Mouse (Mus musculus): Measurements from ENCODE around the gene Gm9999. TPM values are rescaled to one million over a fixed set of nuclear protein-coding genes. Genes with fewer than 3 reads are reported as not detected.
A peak's percentile ranks its signal among the peaks of the same experiment; 100 is the strongest.

The Gm9999 gene
- not detected in 2 replicates for polyA plus RNA-seq (2015; fragmentation: Nextera tagmentation; extraction: Ambion mirVana)

DNA sequence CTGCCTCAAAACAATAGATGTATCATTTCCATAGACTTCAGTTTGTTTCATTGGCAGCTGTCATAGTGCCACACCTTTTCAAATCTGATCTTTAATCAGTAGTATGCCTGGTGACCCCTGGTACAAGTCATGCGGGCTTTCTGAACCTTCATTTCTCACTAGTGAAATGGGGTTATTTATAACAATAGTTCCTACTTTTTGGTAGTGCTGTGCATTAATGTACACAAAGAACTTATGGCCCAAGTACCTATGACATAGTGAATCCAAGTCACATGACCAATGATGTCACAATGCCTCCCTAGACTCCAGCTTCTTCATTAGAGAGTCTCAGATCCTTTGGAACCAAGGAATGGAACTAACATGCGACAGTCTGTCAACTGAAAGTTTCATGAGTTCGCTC is at the start of gene Gm9999:
Gene Gm9999, plus strand, starts transcription at position 301 of the 400 bp plus-strand sequence.
- WGBS: 90% methylated on average over 3 of the region's 3 CpGs
- peaks cover 3% of the 10 kb centered on the region; the same call in 1 of the 2 replicates for H3K4me1 ChIP-seq
- no peak within 1 kb of the TSS for H3K4me2 ChIP-seq
- no peaks in the 10 kb centered on the region for H3K9me3 ChIP-seq (replicated peaks)
- no peaks in the 10 kb centered on the region for H3K27me3 ChIP-seq (replicated peaks)
- H3K36me3 ChIP-seq: no peaks in the 10 kb centered on the region
- H3K9ac ChIP-seq (replicated peaks): no peak within 1 kb of the TSS
- no peak within 1 kb of the TSS for H3K27ac ChIP-seq (replicated peaks)
- no peak within 1 kb of the TSS for H3K4me3 ChIP-seq (replicated peaks)
- no peak for ATAC-seq (ENCODE audit: low FRiP score)

DNA sequence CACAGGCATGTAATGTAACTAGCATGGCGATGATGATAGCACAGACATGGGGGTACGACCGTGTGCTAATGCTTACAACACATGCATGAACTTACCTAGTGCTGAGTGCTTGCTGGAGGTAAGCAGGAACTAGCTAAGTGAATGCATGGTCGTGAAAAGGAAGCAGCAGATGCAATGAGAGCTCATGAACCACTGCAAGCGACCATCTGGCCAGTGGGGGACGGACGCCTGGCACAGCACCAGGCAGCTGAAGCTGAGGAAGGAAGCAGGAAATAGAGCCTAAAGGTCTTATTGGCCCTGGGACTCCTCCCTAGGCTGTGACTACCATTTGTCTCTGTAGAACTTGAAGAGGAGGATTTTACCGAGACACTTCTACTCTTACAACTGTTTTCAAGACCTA is 48.6 kb upstream of the Gm9999 start:
- Histone ChIP-seq H3K9ac (replicated peaks) (no peak overlapping the region), H3K4me1 (no peaks in the 10 kb centered on the region), H3K4me2 (no peak overlapping the region), H3K27ac (replicated peaks) (no peak overlapping the region), H3K4me3 (replicated peaks) (no peak overlapping the region), H3K27me3 (replicated peaks) (no peaks in the 10 kb centered on the region), H3K36me3 (peaks cover 43% of the 10 kb centered on the region), H3K9me3 (replicated peaks) (no peaks in the 10 kb centered on the region)
- WGBS: 80% methylated on average over 8 of the region's 8 CpGs
- no peak for ATAC-seq (ENCODE audit: low FRiP score)

DNA sequence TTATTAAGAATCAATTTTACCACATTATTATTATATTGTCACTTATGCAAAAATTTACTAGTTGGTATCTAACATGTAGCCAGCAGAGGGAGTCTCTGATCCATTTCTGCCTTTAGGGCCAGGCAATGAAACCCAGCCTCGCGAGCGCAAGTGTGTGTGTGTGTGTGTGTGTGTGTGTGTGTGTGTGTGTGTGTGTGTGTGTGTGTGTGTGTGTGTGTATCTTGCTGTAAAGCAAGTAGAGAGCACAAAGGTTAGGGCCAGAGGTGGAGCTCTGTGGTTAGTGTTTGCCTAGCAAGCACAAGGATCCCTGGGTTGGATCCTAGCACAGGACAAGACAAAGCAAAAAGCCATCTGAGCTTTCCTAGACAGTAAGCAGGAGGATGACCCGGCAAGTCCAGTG is 47.5 kb upstream of the Gm9999 start:
- no peaks in the 10 kb centered on the region for H3K9me3 ChIP-seq (replicated peaks)
- H3K36me3 ChIP-seq: peaks cover 40% of the 10 kb centered on the region
- 55% methylated on average over 4 of the region's 4 CpGs for WGBS
- no peaks in the 10 kb centered on the region for H3K27me3 ChIP-seq (replicated peaks)
- no peaks in the 10 kb centered on the region for H3K4me1 ChIP-seq
- H3K4me3 ChIP-seq (replicated peaks): no peak overlapping the region
- no peak for ATAC-seq (ENCODE audit: low FRiP score)
- H3K9ac ChIP-seq (replicated peaks): no peak overlapping the region
- H3K4me2 ChIP-seq: no peak overlapping the region
- no peak overlapping the region for H3K27ac ChIP-seq (replicated peaks)

DNA sequence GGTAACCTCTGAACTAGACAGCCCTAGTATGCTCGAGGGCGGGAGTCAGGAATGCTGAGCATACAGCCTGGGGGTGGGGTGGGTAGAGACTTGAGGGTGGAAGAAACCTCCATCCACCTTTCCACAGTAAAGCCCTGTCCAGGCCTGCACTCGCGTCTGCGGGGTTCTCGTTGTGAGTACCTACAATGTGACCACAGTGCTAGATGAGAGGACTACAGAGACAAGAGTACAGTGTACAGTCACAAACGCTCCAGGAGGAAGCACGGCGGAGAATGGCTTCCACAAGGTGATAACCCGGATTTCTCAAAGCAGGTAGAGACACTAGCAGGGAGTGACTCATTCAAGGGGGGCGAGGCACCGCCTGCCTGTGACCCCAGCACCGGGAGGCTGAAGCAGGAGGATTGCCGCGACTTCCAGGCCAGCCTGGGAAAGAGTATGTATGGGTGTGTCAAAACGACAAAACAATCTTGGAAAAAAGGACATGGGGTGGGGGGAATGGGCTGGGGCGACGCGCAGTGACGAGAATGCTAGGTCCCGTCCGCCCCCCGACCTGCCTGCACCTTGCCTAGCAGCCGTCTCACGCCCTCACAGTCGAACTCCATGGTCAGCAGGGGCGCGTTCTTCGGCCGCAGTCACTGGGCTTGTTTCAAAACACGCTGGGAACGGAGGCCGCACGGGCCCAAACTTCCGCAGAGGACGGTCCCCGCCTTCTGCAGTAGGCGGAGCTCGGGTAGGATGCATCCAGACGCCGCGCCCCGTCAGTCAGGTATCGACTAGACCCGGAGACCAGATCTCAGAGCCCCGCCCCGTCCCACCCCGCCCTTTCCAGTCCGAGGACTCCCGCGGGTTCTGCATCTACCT is 25.3 kb upstream of the Gm9999 start, which contains the start of gene Uevld:
Gene Uevld, minus strand, starts transcription at position 697 of the 861 bp plus-strand sequence.
- Histone ChIP-seq H3K4me3 (replicated peaks) (peak within 1 kb of the TSS; percentile 71), H3K27me3 (replicated peaks) (peaks cover 6% of the 10 kb centered on the region; the same call in 1 of the 2 replicates), H3K36me3 (peaks cover 19% of the 10 kb centered on the region), H3K9ac (replicated peaks) (peak within 1 kb of the TSS; percentile 79), H3K4me1 (peaks cover 18% of the 10 kb centered on the region), H3K9me3 (replicated peaks) (no peaks in the 10 kb centered on the region), H3K27ac (replicated peaks) (peak within 1 kb of the TSS; percentile 51; the same call in 1 of the 2 replicates), H3K4me2 (peak within 1 kb of the TSS; percentile 90)
- peak; percentile 92 for ATAC-seq (ENCODE audit: low FRiP score)
- under 1% methylated on average over 51 of the region's 51 CpGs for WGBS

DNA sequence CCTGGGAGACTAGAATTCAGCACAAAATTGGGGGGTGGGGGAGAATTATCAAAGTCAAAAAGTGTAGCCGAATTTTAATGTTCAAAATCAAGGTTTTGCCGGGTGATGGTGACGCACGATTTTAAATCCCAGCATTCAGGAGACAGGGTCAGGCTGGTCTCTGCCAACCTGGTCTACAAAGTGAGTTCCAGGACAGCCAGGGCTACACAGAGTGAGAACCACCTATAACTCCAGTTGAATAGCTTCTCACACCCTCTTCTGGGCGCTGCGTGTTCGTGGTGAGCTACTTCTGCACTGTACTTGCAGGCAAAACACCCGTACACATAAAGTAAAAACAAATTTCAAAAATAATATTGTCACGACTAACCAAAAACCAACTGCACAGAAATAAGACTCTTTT is 24.5 kb upstream of the Gm9999 start:
- Histone ChIP-seq H3K27ac (replicated peaks) (peak overlapping the region; percentile 51; the same call in 1 of the 2 replicates), H3K36me3 (peaks cover 12% of the 10 kb centered on the region), H3K9ac (replicated peaks) (peak overlapping the region; percentile 79), H3K27me3 (replicated peaks) (peaks cover 6% of the 10 kb centered on the region; the same call in 1 of the 2 replicates), H3K4me2 (peak overlapping the region; percentile 90), H3K9me3 (replicated peaks) (no peaks in the 10 kb centered on the region), H3K4me1 (peaks cover 24% of the 10 kb centered on the region), H3K4me3 (replicated peaks) (peak overlapping the region; percentile 71)
- WGBS: 19% methylated on average over 9 of the region's 9 CpGs
- ATAC-seq (ENCODE audit: low FRiP score): peak; percentile 53; the same call in 1 of the 2 replicates

DNA sequence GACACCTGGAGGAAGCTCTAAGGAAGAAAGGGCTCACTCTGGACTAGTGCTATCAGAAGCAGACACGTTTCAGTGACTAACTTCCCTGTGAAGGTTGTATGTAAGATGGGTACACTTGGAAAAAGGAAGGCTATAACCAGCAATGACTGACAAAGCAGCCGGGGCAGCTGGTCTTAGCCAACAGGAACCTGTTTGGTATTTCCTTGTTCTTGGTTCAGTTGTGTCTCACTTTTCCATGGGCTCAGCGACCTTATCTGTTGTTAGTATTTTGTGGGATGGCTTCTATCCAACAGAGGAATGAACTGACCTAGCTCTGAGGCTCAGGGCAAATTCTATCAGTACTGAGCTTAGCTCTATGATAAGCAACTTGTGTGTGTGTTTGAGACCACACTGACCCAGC is 22.4 kb upstream of the Gm9999 start:
- Histone ChIP-seq H3K27me3 (replicated peaks) (peaks cover 6% of the 10 kb centered on the region; the same call in 1 of the 2 replicates), H3K4me2 (no peak overlapping the region), H3K9me3 (replicated peaks) (no peaks in the 10 kb centered on the region), H3K36me3 (no peaks in the 10 kb centered on the region), H3K27ac (replicated peaks) (no peak overlapping the region), H3K4me3 (replicated peaks) (no peak overlapping the region), H3K9ac (replicated peaks) (no peak overlapping the region), H3K4me1 (peaks cover 24% of the 10 kb centered on the region)
- WGBS: 64% methylated on average over 3 of the region's 3 CpGs
- no peak for ATAC-seq (ENCODE audit: low FRiP score)

DNA sequence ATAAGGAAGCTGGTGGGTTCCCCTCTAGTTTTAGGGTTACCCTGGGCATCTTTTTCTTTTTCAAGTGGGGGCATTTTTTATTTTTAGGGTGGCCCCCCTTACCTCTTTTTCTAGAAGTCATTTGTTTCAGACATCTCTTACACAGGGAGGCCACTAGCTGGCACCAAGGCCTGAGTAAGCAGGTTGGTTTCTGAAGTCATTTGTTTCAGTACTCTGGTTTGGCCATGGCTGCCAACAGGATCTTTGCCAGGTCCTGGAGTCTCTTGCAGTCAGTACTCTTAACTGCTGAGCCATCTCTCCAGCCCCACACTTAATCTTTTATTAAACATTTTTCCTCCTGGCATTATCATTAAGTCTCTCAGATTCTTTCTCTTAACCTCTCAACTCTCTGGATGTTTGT is 21.2 kb upstream of the Gm9999 start:
- no peak for ATAC-seq (ENCODE audit: low FRiP score)
- H3K9ac ChIP-seq (replicated peaks): no peak overlapping the region

DNA sequence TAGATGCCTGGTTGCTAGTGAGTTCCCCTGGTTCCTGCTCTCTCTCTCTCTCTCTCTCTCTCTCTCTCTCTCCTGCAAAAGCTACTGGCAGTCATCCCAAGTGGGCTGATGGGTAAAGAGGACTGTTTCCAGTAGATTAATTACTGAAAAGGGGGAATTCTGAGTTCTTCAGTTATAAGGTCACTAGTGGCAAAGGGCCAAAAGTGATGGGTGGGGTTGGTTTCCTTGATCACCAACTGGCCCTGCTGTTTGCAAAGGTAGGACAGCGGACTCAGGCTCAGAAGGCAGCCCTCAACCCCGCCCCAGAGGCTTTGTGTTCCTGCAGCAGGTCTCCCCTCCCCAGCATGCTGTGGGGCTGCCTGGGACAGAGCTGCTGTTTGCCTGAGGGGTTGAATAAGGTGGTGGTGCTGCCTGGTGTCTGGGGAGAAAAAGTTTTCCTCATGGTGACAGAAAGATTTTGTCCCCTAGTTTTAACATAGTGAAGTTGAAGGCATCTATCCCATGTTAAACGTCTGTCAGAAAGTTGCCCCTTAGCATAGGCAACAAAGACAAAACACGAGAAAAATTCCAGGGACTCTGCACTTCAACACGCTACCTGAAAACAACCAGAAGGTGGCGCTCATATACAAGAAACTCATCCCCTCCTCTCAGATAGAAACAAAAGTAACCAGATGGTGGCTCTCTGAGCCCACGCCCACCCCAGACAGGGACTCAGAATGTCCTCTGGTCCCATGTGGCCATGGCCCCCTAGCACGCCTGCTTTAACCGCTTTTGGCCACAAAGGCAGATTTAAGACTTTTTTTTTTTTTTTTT is 20.4 kb upstream of the Gm9999 start:
- ATAC-seq (ENCODE audit: low FRiP score): peak; percentile 65
- no peaks in the 10 kb centered on the region for H3K36me3 ChIP-seq
- peak overlapping the region; percentile 41 for H3K4me2 ChIP-seq
- H3K4me3 ChIP-seq (replicated peaks): peak overlapping the region; percentile 2; the same call in 1 of the 2 replicates
- H3K27me3 ChIP-seq (replicated peaks): peaks cover 6% of the 10 kb centered on the region; the same call in 1 of the 2 replicates
- H3K27ac ChIP-seq (replicated peaks): peak overlapping the region; percentile 58; the same call in 1 of the 2 replicates
- under 1% methylated on average over 9 of the region's 9 CpGs for WGBS
- peaks cover 14% of the 10 kb centered on the region for H3K4me1 ChIP-seq
- H3K9ac ChIP-seq (replicated peaks): peak overlapping the region; percentile 26; the same call in 1 of the 2 replicates
- no peaks in the 10 kb centered on the region for H3K9me3 ChIP-seq (replicated peaks)

More for the DNA sequence above, 21.2 kb upstream of the Gm9999 start:
- Histone ChIP-seq H3K36me3 (no peaks in the 10 kb centered on the region), H3K27me3 (replicated peaks) (peaks cover 6% of the 10 kb centered on the region; the same call in 1 of the 2 replicates), H3K27ac (replicated peaks) (peak overlapping the region; percentile 23; the same call in 1 of the 2 replicates), H3K4me3 (replicated peaks) (no peak overlapping the region), H3K4me1 (peaks cover 23% of the 10 kb centered on the region), H3K9me3 (replicated peaks) (no peaks in the 10 kb centered on the region), H3K4me2 (no peak overlapping the region)

DNA sequence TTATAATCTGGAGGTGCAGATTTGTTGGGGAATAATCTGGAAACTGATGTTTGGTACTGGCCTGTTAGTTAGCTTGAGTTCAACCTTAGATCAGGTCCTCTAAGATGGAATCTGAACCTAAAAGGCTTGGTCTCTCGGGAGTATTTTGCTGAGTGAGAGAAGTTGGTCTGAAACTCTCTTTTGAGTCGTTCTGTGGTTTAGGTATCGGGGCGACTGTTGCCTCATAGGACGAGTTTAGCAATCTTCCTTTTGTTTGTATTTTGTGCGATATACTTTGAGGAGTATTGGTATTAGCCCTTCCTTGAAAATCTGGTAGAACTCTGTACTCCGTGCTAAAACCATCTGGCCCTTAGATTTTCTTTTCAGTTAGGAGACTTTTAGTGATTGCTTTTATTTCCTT is 19.3 kb upstream of the Gm9999 start:
- Histone ChIP-seq H3K4me2 (no peak overlapping the region), H3K27ac (replicated peaks) (no peak overlapping the region), H3K4me3 (replicated peaks) (no peak overlapping the region), H3K9me3 (replicated peaks) (no peaks in the 10 kb centered on the region), H3K9ac (replicated peaks) (no peak overlapping the region), H3K4me1 (peaks cover 12% of the 10 kb centered on the region), H3K27me3 (replicated peaks) (peaks cover 6% of the 10 kb centered on the region; the same call in 1 of the 2 replicates), H3K36me3 (no peaks in the 10 kb centered on the region)
- 85% methylated on average over 7 of the region's 7 CpGs for WGBS
- no peak for ATAC-seq (ENCODE audit: low FRiP score)

DNA sequence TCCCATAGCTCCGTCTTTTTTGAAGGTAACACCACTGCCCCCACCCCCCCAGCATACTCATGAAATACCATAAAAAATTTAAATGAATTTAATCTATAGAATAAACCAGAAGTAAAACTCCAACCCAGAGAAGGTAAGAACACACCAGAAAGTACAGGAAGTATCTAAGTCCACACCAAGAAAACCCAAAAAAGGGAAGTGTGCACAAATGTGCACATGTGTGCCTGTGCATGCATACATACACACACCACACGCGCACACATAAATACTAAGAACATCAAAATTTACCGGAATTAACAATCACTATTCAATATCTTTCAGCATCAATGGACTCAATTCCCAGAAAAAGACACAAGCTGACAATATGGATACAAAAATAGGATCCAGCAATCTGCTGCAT is 13.5 kb upstream of the Gm9999 start:
- ATAC-seq (ENCODE audit: low FRiP score): no peak
- Histone ChIP-seq H3K4me2 (no peak overlapping the region), H3K27ac (replicated peaks) (no peak overlapping the region), H3K4me1 (no peaks in the 10 kb centered on the region), H3K9me3 (replicated peaks) (no peaks in the 10 kb centered on the region), H3K9ac (replicated peaks) (no peak overlapping the region), H3K27me3 (replicated peaks) (no peaks in the 10 kb centered on the region), H3K4me3 (replicated peaks) (no peak overlapping the region), H3K36me3 (no peaks in the 10 kb centered on the region)
- 89% methylated on average over 4 of the region's 4 CpGs for WGBS

DNA sequence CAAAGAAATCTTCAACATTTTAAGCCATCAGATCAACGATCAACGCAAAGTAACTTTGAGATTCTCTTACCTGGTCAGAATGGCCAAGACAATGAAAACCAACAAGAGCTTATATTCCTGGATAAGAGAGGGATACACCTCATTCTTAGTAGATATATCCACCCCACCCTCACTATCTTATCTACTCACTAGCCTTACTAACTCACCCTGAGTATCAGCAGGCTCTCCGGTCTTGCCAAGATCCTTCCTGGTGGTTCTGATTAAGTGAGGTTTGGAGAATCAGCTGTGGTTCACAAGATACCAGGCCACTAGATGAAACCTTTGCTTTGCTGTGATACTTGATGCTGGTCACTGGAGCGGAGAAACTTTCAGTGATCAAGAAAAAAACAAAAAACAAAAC is 8.7 kb upstream of the Gm9999 start:
- H3K27ac ChIP-seq (replicated peaks): no peak overlapping the region
- ATAC-seq (ENCODE audit: low FRiP score): no peak
- H3K36me3 ChIP-seq: no peaks in the 10 kb centered on the region
- no peak overlapping the region for H3K4me2 ChIP-seq
- no peak overlapping the region for H3K9ac ChIP-seq (replicated peaks)
- no peaks in the 10 kb centered on the region for H3K4me1 ChIP-seq
- 97% methylated on average over 4 of the region's 4 CpGs for WGBS
- no peaks in the 10 kb centered on the region for H3K9me3 ChIP-seq (replicated peaks)
- H3K27me3 ChIP-seq (replicated peaks): no peaks in the 10 kb centered on the region
- H3K4me3 ChIP-seq (replicated peaks): no peak overlapping the region
